Mouse (Mus musculus) midbrain, embryonic 13.5 days (tissue): ENCODE measurements around the gene 1700109H08Rik. TPM values are rescaled to one million over a fixed set of nuclear protein-coding genes. Genes with fewer than 3 reads are reported as not detected.
"Not testable (repeated sequence)": the region's sequence is repeated elsewhere in the genome, so short reads cannot be mapped to it uniquely, and the experiment has no call there.

Source experiments
- ATAC-seq: fragments of 200-750 bp; cut with Nextera tagmentation; 2 replicates; pipeline ENCODE4 v1.8.0; 2017; ENCODE audit warnings: mild to moderate bottlenecking, moderate TSS enrichment, moderate library complexity
- H3K27ac ChIP-seq: fragments of 300-500 bp; sonication (generic); 2 replicates; pipeline ENCODE4 v1.5.1; 2015; ENCODE audit warnings: inconsistent platforms, mild to moderate bottlenecking, moderate library complexity
- H3K27me3 ChIP-seq: fragments of 300-500 bp; sonication (generic); 2 replicates; pipeline ENCODE4 v1.6.1; 2015; ENCODE audit warnings: mild to moderate bottlenecking, inconsistent platforms
- H3K36me3 ChIP-seq: fragments of 300-500 bp; sonication (generic); 2 replicates; pipeline ENCODE4 v1.6.1; 2015; ENCODE audit warnings: mild to moderate bottlenecking, inconsistent platforms
- H3K4me1 ChIP-seq: fragments of 300-500 bp; sonication (generic); replicated peaks from 2 replicates; pipeline ENCODE4 v1.6.1; 2015; ENCODE audit warnings: inconsistent platforms
- H3K4me2 ChIP-seq: fragments of 300-500 bp; sonication (generic); replicated peaks from 2 replicates; pipeline ENCODE4 v1.6.1; 2015; ENCODE audit warnings: moderate library complexity, mild to moderate bottlenecking, inconsistent platforms
- H3K4me3 ChIP-seq: fragments of 300-500 bp; sonication (generic); replicated peaks from 2 replicates; pipeline ENCODE4 v1.5.1; 2015; ENCODE audit warnings: mild to moderate bottlenecking, inconsistent platforms
- H3K9ac ChIP-seq: fragments of 300-500 bp; sonication (generic); replicated peaks from 2 replicates; pipeline ENCODE4 v1.6.1; 2015; ENCODE audit warnings: mild to moderate bottlenecking, inconsistent platforms
- H3K9me3 ChIP-seq: fragments of 300-500 bp; sonication (generic); 2 replicates; pipeline ENCODE4 v1.6.1; 2016; ENCODE audit warnings: mild to moderate bottlenecking, inconsistent platforms
- whole genome bisulfite sequencing: fragments of 180-500 bp; shearing (Covaris S2); methylation state at CpG from one replicate; pipeline ENCODE4 v1.1.7; 2015; 5-methylcytosine and 5-hydroxymethylcytosine counted together
- polyA plus RNA-seq: library from polyadenylated mRNA; unstranded; fragments of >200 nt; fragmentation: Nextera tagmentation; extraction: Ambion mirVana; gene quantifications from 2 replicates; pipeline ENCODE4 v1.2.1, GENCODE M21; 2015

The 1700109H08Rik gene
- polyA plus RNA-seq, 1 experiment from 2014 or later: 4.3 TPM

- no peak overlapping the region for H3K9ac ChIP-seq
- no peak overlapping the region for H3K4me2 ChIP-seq
- H3K4me3 ChIP-seq: no peak overlapping the region
- 94% methylated on average over 9 of the region's 9 CpGs for WGBS
- ATAC-seq: no peak
- peaks cover 56% of the 10 kb centered on the region for H3K36me3 ChIP-seq
- no peaks in the 10 kb centered on the region for H3K4me1 ChIP-seq
- no peak overlapping the region for H3K27ac ChIP-seq
- H3K9me3 ChIP-seq: no peaks in the 10 kb centered on the region
- no peaks in the 10 kb centered on the region for H3K27me3 ChIP-seq
Measured at GRCm38 (mm10) chr5:3607114-3607513, 35.7 kb downstream of the 1700109H08Rik start.

- Histone ChIP-seq H3K9ac (no peak overlapping the region), H3K4me1 (no peaks in the 10 kb centered on the region), H3K36me3 (peaks cover 60% of the 10 kb centered on the region), H3K27me3 (no peaks in the 10 kb centered on the region), H3K9me3 (no peaks in the 10 kb centered on the region), H3K27ac (no peak overlapping the region), H3K4me3 (no peak overlapping the region), H3K4me2 (no peak overlapping the region)
- 98% methylated on average over 7 of the region's 7 CpGs for WGBS
- ATAC-seq: no peak
Measured at GRCm38 (mm10) chr5:3609241-3609640, 37.9 kb downstream of the 1700109H08Rik start.

- not testable (repeated sequence) for H3K9me3 ChIP-seq, H3K4me3 ChIP-seq, H3K4me2 ChIP-seq, H3K27ac ChIP-seq, H3K4me1 ChIP-seq, H3K9ac ChIP-seq, H3K27me3 ChIP-seq, ATAC-seq
- WGBS: 98% methylated on average over 2 of the region's 2 CpGs
- peaks cover 59% of the 10 kb centered on the region for H3K36me3 ChIP-seq
Measured at GRCm38 (mm10) chr5:3611835-3612234, 40.5 kb downstream of the 1700109H08Rik start.

- H3K9ac ChIP-seq: no peak overlapping the region
- H3K27me3 ChIP-seq: no peaks in the 10 kb centered on the region
- H3K9me3 ChIP-seq: no peaks in the 10 kb centered on the region
- no peaks in the 10 kb centered on the region for H3K4me1 ChIP-seq
- no peak overlapping the region for H3K27ac ChIP-seq
- ATAC-seq: no peak
- H3K4me2 ChIP-seq: no peak overlapping the region
- no peak overlapping the region for H3K4me3 ChIP-seq
- 90% methylated on average over 7 of the region's 7 CpGs for WGBS
- H3K36me3 ChIP-seq: peaks cover 66% of the 10 kb centered on the region
Measured at GRCm38 (mm10) chr5:3620486-3620885, 49.1 kb downstream of the 1700109H08Rik start.

DNA sequence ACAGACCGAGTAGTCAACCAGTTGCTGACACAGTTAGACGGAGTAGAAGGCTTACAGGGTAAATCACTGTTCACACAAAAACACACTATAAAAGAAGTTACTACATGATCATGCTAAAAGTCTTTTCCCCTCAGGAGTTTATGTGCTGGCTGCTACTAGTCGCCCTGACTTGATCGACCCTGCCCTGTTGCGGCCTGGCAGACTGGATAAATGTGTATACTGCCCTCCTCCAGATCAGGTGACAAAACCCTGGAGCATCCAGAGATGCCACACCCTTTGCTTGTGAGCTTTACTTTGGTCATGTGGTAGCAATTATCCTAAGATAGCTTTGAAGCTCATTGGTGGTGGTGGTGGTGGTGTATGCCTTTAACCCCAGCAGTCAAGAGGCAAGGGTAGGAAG is 58.7 kb downstream of the 1700109H08Rik start:
- Histone ChIP-seq H3K27me3 (no peaks in the 10 kb centered on the region), H3K9ac (no peak overlapping the region), H3K27ac (no peak overlapping the region), H3K4me3 (no peak overlapping the region), H3K4me2 (no peak overlapping the region), H3K36me3 (peaks cover 48% of the 10 kb centered on the region), H3K4me1 (no peaks in the 10 kb centered on the region), H3K9me3 (no peaks in the 10 kb centered on the region)
- 91% methylated on average over 5 of the region's 5 CpGs for WGBS
- no peak for ATAC-seq

- Histone ChIP-seq H3K9me3 (no peaks in the 10 kb centered on the region), H3K36me3 (peaks cover 48% of the 10 kb centered on the region), H3K4me1 (no peaks in the 10 kb centered on the region), H3K4me3 (no peak overlapping the region), H3K27me3 (no peaks in the 10 kb centered on the region), H3K9ac (no peak overlapping the region), H3K4me2 (no peak overlapping the region), H3K27ac (no peak overlapping the region)
- ATAC-seq: no peak
- 56% methylated on average over 16 of the region's 16 CpGs for WGBS
Measured at GRCm38 (mm10) chr5:3631512-3632271, 60.3 kb downstream of the 1700109H08Rik start.

- Histone ChIP-seq H3K27ac (no peak overlapping the region), H3K4me1 (no peaks in the 10 kb centered on the region), H3K9me3 (no peaks in the 10 kb centered on the region), H3K9ac (no peak overlapping the region), H3K36me3 (peaks cover 48% of the 10 kb centered on the region), H3K4me2 (no peak overlapping the region), H3K4me3 (no peak overlapping the region), H3K27me3 (no peaks in the 10 kb centered on the region)
- WGBS: 85% methylated on average over 5 of the region's 5 CpGs
- ATAC-seq: no peak
Measured at GRCm38 (mm10) chr5:3632285-3632684, 60.9 kb downstream of the 1700109H08Rik start.

DNA sequence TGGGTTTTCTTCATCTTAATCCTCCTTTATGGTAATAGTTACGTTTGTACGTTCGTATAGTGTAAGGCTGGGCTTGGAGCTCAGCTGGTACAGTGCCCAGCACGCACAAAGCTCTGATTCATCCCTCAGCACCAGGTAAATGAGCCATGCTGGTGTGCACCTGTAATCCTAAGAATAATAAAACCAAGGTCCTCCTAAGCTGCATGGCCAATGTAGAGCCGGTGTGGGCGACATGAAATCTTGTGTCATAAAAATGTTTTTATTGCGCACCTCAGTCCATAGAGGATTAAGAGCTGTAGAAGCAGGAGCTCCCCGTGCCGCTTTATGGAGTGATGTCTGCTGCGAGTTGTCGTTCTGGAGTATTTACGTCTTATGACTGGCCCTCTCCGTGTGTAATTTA is 61.9 kb downstream of the 1700109H08Rik start:
- WGBS: 95% methylated on average over 13 of the region's 13 CpGs

GRCm38 (mm10) chr5:3633951-3634350 is 62.6 kb downstream of the 1700109H08Rik start:
- no peak overlapping the region for H3K27ac ChIP-seq
- H3K9ac ChIP-seq: no peak overlapping the region
- no peak overlapping the region for H3K4me3 ChIP-seq
- no peaks in the 10 kb centered on the region for H3K9me3 ChIP-seq
- no peaks in the 10 kb centered on the region for H3K4me1 ChIP-seq
- 75% methylated on average over 4 of the region's 4 CpGs for WGBS
- peaks cover 49% of the 10 kb centered on the region for H3K36me3 ChIP-seq
- ATAC-seq: no peak
- no peak overlapping the region for H3K4me2 ChIP-seq
- no peaks in the 10 kb centered on the region for H3K27me3 ChIP-seq

More for the DNA sequence above, 61.9 kb downstream of the 1700109H08Rik start:
- no peak overlapping the region for H3K27ac ChIP-seq
- no peak overlapping the region for H3K4me3 ChIP-seq
- H3K4me1 ChIP-seq: no peaks in the 10 kb centered on the region
- ATAC-seq: no peak
- H3K4me2 ChIP-seq: no peak overlapping the region
- H3K27me3 ChIP-seq: no peaks in the 10 kb centered on the region
- no peaks in the 10 kb centered on the region for H3K9me3 ChIP-seq
- H3K36me3 ChIP-seq: peaks cover 48% of the 10 kb centered on the region
- no peak overlapping the region for H3K9ac ChIP-seq

Other genes with a start within 250 kb of the 1700109H08Rik start
- 15.9 and 18.0 TPM in 2 replicates for gene Cdk6, start 230.1 kb upstream of the 1700109H08Rik start, polyA plus RNA-seq
- gene Fam133b, start 27.7 kb upstream of the 1700109H08Rik start, polyA plus RNA-seq: 32.5 and 35.5 TPM in 2 replicates
- 23.7 and 28.7 TPM in 2 replicates for gene Pex1, start 24.5 kb downstream of the 1700109H08Rik start, polyA plus RNA-seq
- gene Rbm48, start 25.0 kb downstream of the 1700109H08Rik start, polyA plus RNA-seq: 15.6 and 18.6 TPM in 2 replicates
- not detected in 2 replicates for gene Tmbim7, start 79.6 kb downstream of the 1700109H08Rik start, polyA plus RNA-seq
- 66.3 and 68.3 TPM in 2 replicates for gene Gatad1, start 85.6 kb downstream of the 1700109H08Rik start, polyA plus RNA-seq
- 17.6 and 18.2 TPM in 2 replicates for gene Ankib1, start 231.4 kb downstream of the 1700109H08Rik start, polyA plus RNA-seq
- 71.6 and 73.3 TPM in 2 replicates for gene Krit1, start 231.6 kb downstream of the 1700109H08Rik start, polyA plus RNA-seq